Mouse (Mus musculus) stomach, postnatal 0 days (tissue): ENCODE results near the gene Ttn.

Experiments
- CTCF ChIP-seq: IDR thresholded peaks from 2 replicates; pipeline ENCODE4 v1.5.1; 2016; ENCODE audit warnings: antibody characterized with exemption, low read depth, mild to moderate bottlenecking, moderate library complexity
- EP300 ChIP-seq: optimal IDR thresholded peaks from 2 replicates; pipeline ENCODE3; 2016; ENCODE audit warnings: antibody characterized with exemption

- TF ChIP-seq CTCF (no peak), EP300 (no peak)
These were observed 326.9 kb downstream of the Ttn start for GRCm38 (mm10) chr2:76655444-76655843.
